Mouse (Mus musculus): ENCODE measurements around the gene Ncstn. TPM values are rescaled to one million over a fixed set of nuclear protein-coding genes. Genes with fewer than 3 reads are reported as not detected.

Gene Ncstn
- 0.76 and 7.6 TPM in 2 replicates for polyA plus RNA-seq (2012; ENCODE audit: insufficient read depth, low replicate concordance)

DNA sequence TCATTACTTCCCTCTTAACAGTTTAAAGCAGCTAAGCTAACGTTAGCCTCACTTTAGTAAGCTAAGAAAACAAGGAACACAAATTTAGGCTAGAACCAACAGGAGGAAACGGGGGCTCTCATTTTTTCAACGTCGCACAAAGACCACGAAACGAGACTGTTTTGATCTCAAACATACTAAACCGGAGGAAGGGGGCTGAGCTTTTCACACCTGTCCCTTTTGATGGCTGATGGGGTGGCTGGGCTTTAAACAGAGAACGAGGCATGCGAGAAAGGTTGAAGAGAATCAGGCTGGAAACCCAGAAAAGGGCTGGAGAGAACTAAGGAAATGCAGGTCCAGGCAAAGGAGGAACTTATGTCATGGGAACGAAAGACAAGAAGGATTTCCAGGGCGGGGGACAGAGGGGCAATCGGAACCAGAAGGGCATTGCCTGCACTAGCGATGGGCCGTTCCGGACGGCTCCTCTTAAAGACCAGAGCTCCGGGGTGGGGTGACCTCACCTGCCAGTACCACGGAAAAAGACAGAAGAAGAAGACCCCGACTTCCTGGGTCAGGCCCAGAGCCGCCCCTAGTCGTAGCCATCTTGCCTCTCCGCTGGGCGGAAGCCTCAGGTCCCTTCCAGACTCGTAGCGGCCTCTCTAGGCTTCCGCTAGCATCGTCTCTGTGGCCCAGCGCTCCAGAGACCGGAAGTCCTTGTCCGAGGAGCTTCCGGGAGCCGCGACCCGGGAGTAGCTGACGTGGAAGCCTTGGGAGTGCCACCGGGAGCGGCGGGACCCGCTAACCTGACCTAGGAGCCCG is at the start of gene Ncstn, which contains the start of gene Copa:
Ncstn (minus strand) TSS at position 695 of the 798 bp plus-strand sequence.
Copa (plus strand) TSS at position 429 of the 798 bp plus-strand sequence.
- no peaks in the 10 kb centered on the region for H3K9me3 ChIP-seq
- no peak for TF ChIP-seq GATA1 (IDR thresholded peaks at IDR 0.05; ENCODE audit: borderline replicate concordance, low read length)
- peak; percentile 92 for TF ChIP-seq FLI1 (IDR thresholded peaks at IDR 0.05; ENCODE audit: low read length)
- H3K36me3 ChIP-seq (replicated peaks; ENCODE audit: low read length) = peaks cover 39% of the 10 kb centered on the region
- no peaks in the 10 kb centered on the region for H3K27me3 ChIP-seq (replicated peaks)
- H3K4me3 ChIP-seq (replicated peaks) = peak within 1 kb of the TSS; percentile 99
- peaks cover 60% of the 10 kb centered on the region for H3K4me1 ChIP-seq

DNA sequence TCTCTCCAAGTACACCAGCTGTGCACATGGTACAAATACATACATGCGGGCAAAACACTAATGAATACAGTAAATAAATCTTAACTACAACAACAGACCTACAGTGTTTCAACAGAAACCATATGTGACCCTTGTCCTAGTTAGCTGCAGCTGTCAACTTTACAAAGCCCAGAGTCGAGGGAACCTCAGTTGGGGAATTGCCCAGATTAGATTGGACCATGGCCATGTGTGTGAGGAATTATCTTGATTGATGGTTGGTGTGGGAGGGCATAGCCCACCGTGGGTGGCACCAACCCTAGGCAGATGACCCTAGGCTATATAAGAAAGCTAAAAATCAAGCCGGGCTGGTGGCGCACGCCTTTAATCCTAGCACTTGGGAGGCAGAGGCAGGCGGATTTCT is 49.7 kb upstream of the Ncstn start:
- Histone ChIP-seq H3K27me3 (replicated peaks) (no peaks in the 10 kb centered on the region), H3K4me1 (peaks cover 20% of the 10 kb centered on the region), H3K9me3 (no peaks in the 10 kb centered on the region), H3K4me3 (replicated peaks) (no peak overlapping the region), H3K36me3 (replicated peaks; ENCODE audit: low read length) (peaks cover 78% of the 10 kb centered on the region)
- TF ChIP-seq FLI1 (IDR thresholded peaks at IDR 0.05; ENCODE audit: low read length) = no peak
- TF ChIP-seq GATA1 (IDR thresholded peaks at IDR 0.05; ENCODE audit: borderline replicate concordance, low read length) = no peak

DNA sequence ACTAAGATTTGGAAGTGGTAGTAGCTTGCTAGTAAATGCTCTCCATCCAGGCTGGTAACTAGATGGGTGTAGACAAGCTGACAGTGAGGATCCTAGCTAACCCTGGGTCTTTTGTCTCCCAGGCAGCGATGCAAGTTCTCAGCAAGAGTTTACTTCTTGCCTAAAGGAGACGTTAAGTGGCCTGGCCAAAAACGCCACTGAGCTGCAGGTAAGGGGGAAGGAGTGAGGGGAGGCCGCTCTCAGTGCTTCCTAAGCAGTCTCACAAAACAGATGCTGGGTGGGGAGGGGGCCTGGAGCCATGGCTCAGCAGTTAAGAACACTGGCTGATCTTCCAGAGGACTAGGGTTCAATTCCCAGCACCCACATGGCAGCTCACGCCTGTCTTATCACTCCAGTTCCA is 47.2 kb upstream of the Ncstn start:
- TF ChIP-seq FLI1 (IDR thresholded peaks at IDR 0.05; ENCODE audit: low read length) (no peak), GATA1 (IDR thresholded peaks at IDR 0.05; ENCODE audit: borderline replicate concordance, low read length) (no peak)
- Histone ChIP-seq H3K36me3 (replicated peaks; ENCODE audit: low read length) (peaks cover 62% of the 10 kb centered on the region), H3K9me3 (no peaks in the 10 kb centered on the region), H3K4me3 (replicated peaks) (no peak overlapping the region), H3K4me1 (peaks cover 26% of the 10 kb centered on the region), H3K27me3 (replicated peaks) (no peaks in the 10 kb centered on the region)

DNA sequence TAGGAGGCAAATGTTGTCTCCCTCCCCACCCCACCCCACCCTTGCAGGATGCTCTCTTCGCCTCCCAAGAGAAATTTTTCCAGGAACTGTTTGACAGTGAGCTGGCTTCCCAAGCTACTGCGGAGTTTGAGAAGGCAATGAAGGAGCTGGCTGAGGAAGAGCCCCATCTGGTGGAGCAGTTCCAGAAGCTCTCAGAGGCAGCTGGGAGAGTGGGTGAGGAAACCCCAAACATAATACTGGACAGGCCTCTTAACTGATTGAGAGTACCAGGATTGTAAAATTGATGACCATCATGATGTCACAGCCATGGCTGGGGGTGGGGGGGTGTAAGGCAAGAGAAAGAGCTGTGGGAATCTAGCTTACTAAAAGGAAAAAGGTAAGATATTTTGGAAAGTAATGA is 46.5 kb upstream of the Ncstn start:
- H3K36me3 ChIP-seq (replicated peaks; ENCODE audit: low read length) = peaks cover 55% of the 10 kb centered on the region
- TF ChIP-seq GATA1 (IDR thresholded peaks at IDR 0.05; ENCODE audit: borderline replicate concordance, low read length) = no peak
- no peak for TF ChIP-seq FLI1 (IDR thresholded peaks at IDR 0.05; ENCODE audit: low read length)

DNA sequence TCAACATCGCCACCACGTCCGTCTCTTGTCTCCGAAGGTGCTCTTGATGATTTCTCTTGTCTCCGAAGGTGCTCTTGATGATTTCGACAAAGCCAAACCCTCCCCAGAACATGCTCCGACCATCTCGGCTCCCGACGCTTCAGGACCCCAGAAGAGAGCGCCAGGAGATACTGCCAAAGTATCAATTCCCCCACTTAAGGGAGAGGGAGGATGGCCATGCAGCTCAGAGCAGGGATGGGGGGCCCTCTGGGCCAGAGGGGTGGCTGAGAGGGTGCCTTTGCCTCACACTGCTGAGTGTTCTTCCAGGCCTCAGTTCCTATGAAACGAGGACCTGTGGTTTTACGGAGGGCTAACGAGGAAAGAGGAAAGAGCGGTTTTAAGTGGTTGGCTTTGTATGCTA is 46.0 kb upstream of the Ncstn start:
- Histone ChIP-seq H3K4me3 (replicated peaks) (peak overlapping the region; percentile 5), H3K36me3 (replicated peaks; ENCODE audit: low read length) (peaks cover 53% of the 10 kb centered on the region), H3K9me3 (no peaks in the 10 kb centered on the region), H3K4me1 (peaks cover 26% of the 10 kb centered on the region), H3K27me3 (replicated peaks) (no peaks in the 10 kb centered on the region)
- TF ChIP-seq GATA1 (IDR thresholded peaks at IDR 0.05; ENCODE audit: borderline replicate concordance, low read length) = no peak
- TF ChIP-seq FLI1 (IDR thresholded peaks at IDR 0.05; ENCODE audit: low read length) = no peak

More for the DNA sequence above, 46.5 kb upstream of the Ncstn start:
- peaks cover 26% of the 10 kb centered on the region for H3K4me1 ChIP-seq
- H3K4me3 ChIP-seq (replicated peaks) = no peak overlapping the region
- no peaks in the 10 kb centered on the region for H3K27me3 ChIP-seq (replicated peaks)
- no peaks in the 10 kb centered on the region for H3K9me3 ChIP-seq

DNA sequence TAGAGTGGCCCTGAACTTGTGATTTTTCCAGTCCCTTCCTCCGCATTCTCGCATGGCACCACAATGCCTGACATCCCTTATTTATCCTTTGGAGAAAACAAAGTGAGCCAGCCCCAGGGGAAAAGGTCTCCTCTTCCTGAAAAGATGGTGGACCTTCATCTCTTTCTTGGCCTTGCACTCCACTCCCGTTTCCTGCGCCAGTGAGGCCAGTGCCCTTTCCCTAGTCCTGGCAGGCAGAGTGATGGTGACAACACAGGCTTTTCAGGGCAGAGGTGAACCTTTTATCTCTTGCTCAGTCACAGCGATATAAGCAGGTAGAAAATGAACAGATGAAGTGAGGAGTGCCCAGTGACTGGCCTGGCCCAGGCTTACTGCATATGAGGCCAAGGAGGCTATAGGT is 44.9 kb upstream of the Ncstn start:
- Histone ChIP-seq H3K9me3 (no peaks in the 10 kb centered on the region), H3K36me3 (replicated peaks; ENCODE audit: low read length) (peaks cover 54% of the 10 kb centered on the region), H3K4me3 (replicated peaks) (peak overlapping the region; percentile 95), H3K4me1 (peaks cover 22% of the 10 kb centered on the region), H3K27me3 (replicated peaks) (no peaks in the 10 kb centered on the region)
- TF ChIP-seq FLI1 (IDR thresholded peaks at IDR 0.05; ENCODE audit: low read length) (no peak), GATA1 (IDR thresholded peaks at IDR 0.05; ENCODE audit: borderline replicate concordance, low read length) (no peak)

DNA sequence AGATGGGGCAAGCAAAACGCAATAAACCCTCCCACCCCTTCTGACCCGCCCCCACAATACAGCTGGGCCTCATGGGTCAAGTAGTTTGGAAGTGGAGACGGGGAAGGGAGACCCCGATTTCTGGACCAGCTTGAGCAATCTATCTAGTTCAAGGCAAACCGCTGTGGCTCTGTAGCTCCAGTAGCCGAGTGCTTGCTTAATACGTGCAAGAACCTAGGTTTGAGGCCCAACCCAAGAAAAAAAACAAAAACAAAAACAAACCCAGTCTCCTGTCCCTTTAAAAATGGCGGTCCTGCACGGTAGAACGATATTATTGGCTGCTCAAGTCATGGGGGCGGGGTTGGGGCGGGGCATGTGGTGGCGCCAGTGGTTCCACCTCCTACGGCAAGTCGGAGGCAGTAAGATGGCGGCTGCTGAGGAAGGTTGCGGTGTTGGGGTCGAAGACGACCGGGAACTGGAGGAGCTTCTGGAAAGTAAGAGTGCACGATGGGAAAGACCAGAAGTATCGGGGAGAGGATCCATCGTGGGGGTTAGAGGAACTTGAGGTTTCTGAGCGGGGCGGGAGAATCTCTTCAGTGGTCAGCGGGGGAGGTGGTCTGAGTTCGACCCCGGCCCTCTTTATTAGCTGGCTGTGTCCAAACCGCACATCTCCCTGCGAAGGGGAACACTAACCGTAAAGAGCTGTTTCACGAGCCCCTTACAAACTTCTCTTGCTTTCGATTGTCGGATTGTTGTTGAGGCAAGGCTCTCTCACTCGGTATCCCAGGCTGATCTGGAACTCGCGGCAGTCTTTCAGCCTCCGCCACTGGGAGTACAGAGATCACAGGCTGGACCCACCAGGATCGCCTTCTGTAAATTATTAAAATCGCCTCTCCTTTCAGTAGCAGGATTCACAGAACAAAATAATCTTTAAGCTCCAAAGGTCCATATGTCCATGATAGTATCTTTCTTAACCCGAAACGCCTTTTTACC is 44.1 kb upstream of the Ncstn start, which contains the start of gene Pex19:
Pex19 (plus strand) TSS at position 380 of the 972 bp plus-strand sequence.
- Histone ChIP-seq H3K4me3 (replicated peaks) (peak within 1 kb of the TSS; percentile 95), H3K9me3 (no peaks in the 10 kb centered on the region), H3K36me3 (replicated peaks; ENCODE audit: low read length) (peaks cover 54% of the 10 kb centered on the region), H3K4me1 (peaks cover 22% of the 10 kb centered on the region), H3K27me3 (replicated peaks) (no peaks in the 10 kb centered on the region)
- TF ChIP-seq GATA1 (IDR thresholded peaks at IDR 0.05; ENCODE audit: borderline replicate concordance, low read length) (no peak), FLI1 (IDR thresholded peaks at IDR 0.05; ENCODE audit: low read length) (no peak)

DNA sequence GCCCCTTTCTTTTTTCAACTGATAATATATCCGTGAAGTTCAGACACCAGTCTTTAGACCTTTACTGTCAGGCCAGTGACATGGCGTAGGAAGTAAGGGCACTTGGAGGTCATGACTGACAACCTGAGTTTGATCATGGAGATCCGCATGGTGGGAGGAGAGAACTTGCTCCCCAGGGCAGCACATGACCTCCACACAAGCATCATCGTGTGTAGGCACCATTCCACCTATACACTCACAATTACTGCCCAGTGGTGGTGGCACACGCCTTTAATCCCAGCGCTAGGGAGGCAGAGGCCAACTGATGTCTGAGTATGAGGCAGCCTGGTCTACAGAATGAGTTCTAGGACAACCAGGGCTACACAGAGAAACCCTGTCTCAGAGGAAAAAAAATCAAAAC is 42.0 kb upstream of the Ncstn start:
- Histone ChIP-seq H3K36me3 (replicated peaks; ENCODE audit: low read length) (peaks cover 57% of the 10 kb centered on the region), H3K27me3 (replicated peaks) (no peaks in the 10 kb centered on the region), H3K4me1 (peaks cover 34% of the 10 kb centered on the region), H3K9me3 (no peaks in the 10 kb centered on the region), H3K4me3 (replicated peaks) (no peak overlapping the region)
- TF ChIP-seq GATA1 (IDR thresholded peaks at IDR 0.05; ENCODE audit: borderline replicate concordance, low read length) (no peak), FLI1 (IDR thresholded peaks at IDR 0.05; ENCODE audit: low read length) (no peak)

DNA sequence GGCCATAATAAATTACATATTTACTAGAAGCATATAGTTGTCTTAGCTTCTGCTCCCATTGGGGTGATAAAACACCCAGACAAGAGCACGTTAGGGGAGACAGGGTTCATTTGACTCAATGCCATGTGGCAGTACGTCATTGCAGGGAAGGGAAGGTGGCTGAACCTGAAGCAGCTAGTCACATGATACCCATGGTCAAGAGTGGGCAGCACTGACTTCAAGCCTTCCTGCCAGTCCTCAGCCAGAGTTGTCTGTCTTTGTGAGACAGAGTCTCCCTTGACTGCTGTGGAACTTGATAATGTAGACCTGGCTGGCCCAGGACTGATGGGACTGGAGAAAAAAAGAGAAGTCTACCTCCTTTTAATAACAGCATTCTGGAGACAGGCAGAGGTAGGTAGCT is 40.1 kb upstream of the Ncstn start:
- H3K4me1 ChIP-seq = peaks cover 41% of the 10 kb centered on the region
- no peaks in the 10 kb centered on the region for H3K27me3 ChIP-seq (replicated peaks)
- H3K9me3 ChIP-seq = no peaks in the 10 kb centered on the region
- no peak overlapping the region for H3K4me3 ChIP-seq (replicated peaks)
- TF ChIP-seq FLI1 (IDR thresholded peaks at IDR 0.05; ENCODE audit: low read length) (no peak), GATA1 (IDR thresholded peaks at IDR 0.05; ENCODE audit: borderline replicate concordance, low read length) (no peak)
- H3K36me3 ChIP-seq (replicated peaks; ENCODE audit: low read length) = peaks cover 62% of the 10 kb centered on the region
